13 mouse cellular contexts compared by ENCODE assay signal in genomic region chr9:56217386-56217785, GRCm38 (mm10). TPM values are rescaled to one million over a fixed set of nuclear protein-coding genes. Genes with fewer than 3 reads are reported as not detected.
DNase-seq lines count a peak whose midpoint lies in the region; ATAC-seq and TF ChIP-seq lines count a peak whose summit lies in the region.
"Had no signal": no experiment of that assay in that cellular context is flagged by ENCODE, and none has a peak within 500 bp of the region (broad histone marks: within the 10 kb centered on the region; RNA-seq: fewer than 3 reads in every experiment).

No protein-coding gene starts in this region.

- no peak for TF ChIP-seq CTCF in liver, postnatal 0 days (IDR thresholded peaks at IDR 0.05; ENCODE audit: low read depth)
- TF ChIP-seq CTCF in midbrain, postnatal 0 days (IDR thresholded peaks at IDR 0.05): no peak

- no peak overlapping the region for H3K4me2 ChIP-seq in liver, postnatal 0 days (ENCODE audit: low read depth, low read length)
- no peak overlapping the region for H3K4me2 ChIP-seq in midbrain, postnatal 0 days (ENCODE audit: low read depth, low read length, poor library complexity, severe bottlenecking)
- H3K4me2 ChIP-seq: liver, embryonic 12.5 days had no signal

- H3K4me3 ChIP-seq in heart, embryonic 10.5 days: no peak overlapping the region
- no peak overlapping the region for H3K4me3 ChIP-seq in liver, postnatal 0 days (ENCODE audit: low read depth, low read length)
- H3K4me3 ChIP-seq in midbrain, postnatal 0 days (ENCODE audit: low read depth, low read length): no peak overlapping the region
- H3K4me3 ChIP-seq: liver, embryonic 12.5 days; megakaryocyte, embryonic 14.5 days had no signal

- ATAC-seq in liver, postnatal 0 days: no peak
- ATAC-seq in midbrain, postnatal 0 days (ENCODE audit: low FRiP score): no peak
- ATAC-seq: forebrain, postnatal 0 days; inflammation-experienced regulatory T-cells, adult 6 months; liver, embryonic 12.5 days had no signal

- no peak overlapping the region for H3K9ac ChIP-seq in liver, postnatal 0 days (replicated peaks)
- no peak overlapping the region for H3K9ac ChIP-seq in midbrain, postnatal 0 days (replicated peaks; ENCODE audit: low read length, poor library complexity, severe bottlenecking)
- H3K9ac ChIP-seq: forebrain, postnatal 0 days; liver, embryonic 12.5 days had no signal

- H3K9me3 ChIP-seq in heart, embryonic 10.5 days: no peaks in the 10 kb centered on the region
- H3K9me3 ChIP-seq in liver, postnatal 0 days (ENCODE audit: low read length): no peaks in the 10 kb centered on the region
- no peaks in the 10 kb centered on the region for H3K9me3 ChIP-seq in midbrain, postnatal 0 days (ENCODE audit: low read length)
- H3K9me3 ChIP-seq: liver, embryonic 12.5 days; megakaryocyte, embryonic 14.5 days had no signal

- H3K4me1 ChIP-seq in heart, embryonic 10.5 days: peaks cover 14% of the 10 kb centered on the region
- H3K4me1 ChIP-seq in liver, postnatal 0 days (ENCODE audit: insufficient read depth): no peaks in the 10 kb centered on the region
- no peaks in the 10 kb centered on the region for H3K4me1 ChIP-seq in midbrain, postnatal 0 days (ENCODE audit: insufficient read depth, low read length)

- peak; percentile 30 to 47 for DNase-seq in heart, adult 18-20 months
- no peak for DNase-seq in heart, embryonic 10.5 days (ENCODE audit: low spot score)
- peak; percentile 37 to 43 for DNase-seq in left cerebral cortex, postnatal 14 days (ENCODE audit: low spot score in 2 of 2)
- no peak for DNase-seq in left cerebral cortex, adult 11 months (ENCODE audit: low spot score)
- DNase-seq in MN1 (ENCODE audit: low spot score): peak; percentile 36
- peak; percentile 73 for DNase-seq in cerebellum, adult 9-10 months
- DNase-seq in liver, postnatal 0 days: no peak
- DNase-seq in midbrain, postnatal 0 days (ENCODE audit: low spot score): no peak
- DNase-seq: forebrain, postnatal 0 days had no signal

- intact Hi-C loops in left cerebral cortex, postnatal 14 days (cut with DNase I): loop anchor here (5.0 to 10.0 kb wide), 2 partner anchors 40 to 397 kb away; no protein-coding TSS in a partner anchor

- no peaks in the 10 kb centered on the region for H3K27me3 ChIP-seq in heart, embryonic 10.5 days (ENCODE audit: insufficient read depth, poor library complexity, severe bottlenecking)
- no peaks in the 10 kb centered on the region for H3K27me3 ChIP-seq in liver, postnatal 0 days (ENCODE audit: insufficient read depth, low read length)
- no peaks in the 10 kb centered on the region for H3K27me3 ChIP-seq in midbrain, postnatal 0 days (ENCODE audit: insufficient read depth, low read length)
- H3K27me3 ChIP-seq: liver, embryonic 12.5 days; megakaryocyte, embryonic 14.5 days had no signal

- H3K36me3 ChIP-seq in heart, embryonic 10.5 days: no peaks in the 10 kb centered on the region
- no peaks in the 10 kb centered on the region for H3K36me3 ChIP-seq in liver, postnatal 0 days (replicated peaks; ENCODE audit: insufficient read depth, low read length)
- no peaks in the 10 kb centered on the region for H3K36me3 ChIP-seq in midbrain, postnatal 0 days (ENCODE audit: insufficient read depth, low read length)
- H3K36me3 ChIP-seq: liver, embryonic 12.5 days had no signal

- TF ChIP-seq EP300 in liver, postnatal 0 days (IDR thresholded peaks at IDR 0.05; ENCODE audit: low read depth): no peak

- 93% methylated on average over 1 of the region's 1 CpGs for WGBS in heart, embryonic 10.5 days
- whole genome bisulfite sequencing in liver, postnatal 0 days (ENCODE audit: insufficient replicate concordance): 69% methylated on average over 1 of the region's 1 CpGs
- WGBS in midbrain, postnatal 0 days: 90% methylated on average over 1 of the region's 1 CpGs

- no peak overlapping the region for H3K27ac ChIP-seq in heart, embryonic 10.5 days
- H3K27ac ChIP-seq in liver, postnatal 0 days (ENCODE audit: low read depth): no peak overlapping the region
- H3K27ac ChIP-seq in midbrain, postnatal 0 days (ENCODE audit: low read depth, low read length): no peak overlapping the region
- H3K27ac ChIP-seq: kidney, postnatal 0 days; liver, embryonic 12.5 days had no signal

RNA-seq across cellular contexts. Expression of gene Tspan3, which starts 52.1 kb away (rescaled TPM):
- total RNA-seq in heart, adult 18-20 months (2021): 100 to 1,000 TPM; 201 to 206 TPM
- 399 and 412 TPM in 2 replicates for polyA plus RNA-seq in heart, embryonic 10.5 days (2016; fragmentation: Nextera tagmentation; extraction: Ambion mirVana)
- total RNA-seq in left cerebral cortex, postnatal 14 days (2021): 100 to 1,000 TPM; 415 to 420 TPM
- 23.1 and 23.4 TPM in 2 replicates for polyA plus RNA-seq in liver, postnatal 0 days (2015; fragmentation: Nextera tagmentation; extraction: Ambion mirVana)
- total RNA-seq in midbrain, postnatal 0 days (2014; rRNA removed): 452 and 511 TPM in 2 replicates
- 674 and 710 TPM in 2 replicates for polyA plus RNA-seq in midbrain, postnatal 0 days (2015; fragmentation: Nextera tagmentation; extraction: Ambion mirVana)

Comparison
In these comparisons a context has a peak if more than half of its experiments do, and no peak if none do; other contexts are left out.
1. DNase-seq: peak in heart, adult 18-20 months (2 of 2), left cerebral cortex, postnatal 14 days (2 of 2), MN1 (single experiment) and cerebellum, adult 9-10 months (single experiment); none in heart, embryonic 10.5 days (single experiment), left cerebral cortex, adult 11 months (single experiment), liver, postnatal 0 days (single experiment) and midbrain, postnatal 0 days (single experiment).